Mouse (Mus musculus) midbrain, embryonic 12.5 days (tissue): ENCODE results near the gene Efna5. TPM values are rescaled to one million over a fixed set of nuclear protein-coding genes. Genes with fewer than 3 reads are reported as not detected.
A peak's percentile ranks its signal among the peaks of the same experiment; 100 is the strongest.

Source experiments
- ATAC-seq: fragments of 200-750 bp; cut with Nextera tagmentation; 2 replicates; pipeline ENCODE4 v1.8.0; 2017; ENCODE audit warnings: low read depth, moderate TSS enrichment, moderate library complexity; ENCODE audit not compliant: low FRiP score
- H3K27ac ChIP-seq: fragments of 300-500 bp; sonication (generic); replicated peaks from 2 replicates; pipeline ENCODE4 v1.5.1; 2016; ENCODE audit warnings: mild to moderate bottlenecking
- H3K27me3 ChIP-seq: fragments of 300-500 bp; sonication (generic); 2 replicates; pipeline ENCODE4 v1.6.1; 2016; ENCODE audit warnings: mild to moderate bottlenecking
- H3K36me3 ChIP-seq: fragments of 300-500 bp; sonication (generic); 2 replicates; pipeline ENCODE4 v1.6.1; 2016
- H3K4me1 ChIP-seq: fragments of 300-500 bp; sonication (generic); 2 replicates; pipeline ENCODE4 v1.6.1; 2016
- H3K4me2 ChIP-seq: fragments of 300-500 bp; sonication (generic); replicated peaks from 2 replicates; pipeline ENCODE4 v1.6.1; 2016; ENCODE audit warnings: mild to moderate bottlenecking, moderate library complexity
- H3K4me3 ChIP-seq: fragments of 300-500 bp; sonication (generic); 2 replicates; pipeline ENCODE4 v1.5.1; 2016; ENCODE audit warnings: mild to moderate bottlenecking
- H3K9ac ChIP-seq: fragments of 300-500 bp; sonication (generic); replicated peaks from 2 replicates; pipeline ENCODE4 v1.6.1; 2016; ENCODE audit warnings: mild to moderate bottlenecking, moderate library complexity
- H3K9me3 ChIP-seq: fragments of 300-500 bp; sonication (generic); 2 replicates; pipeline ENCODE4 v1.6.1; 2016; ENCODE audit warnings: mild to moderate bottlenecking
- WGBS: fragments of 180-500 bp; shearing (Covaris S2); methylation state at CpG from one replicate; pipeline ENCODE4 v1.1.7; 2016; 5-methylcytosine and 5-hydroxymethylcytosine counted together
- polyA plus RNA-seq: library from polyadenylated mRNA; unstranded; fragments of >200 nt; fragmentation: Nextera tagmentation; extraction: Ambion mirVana; gene quantifications from 2 replicates; pipeline ENCODE4 v1.2.1, GENCODE M21; 2016

Gene Efna5
- polyA plus RNA-seq, 1 experiment from 2014 or later, result 115 TPM

GRCm38 (mm10) chr17:62818337-62818736 lies 62.8 kb downstream of the Efna5 start:
- peak overlapping the region; percentile 1; the same call in 1 of the 2 replicates for H3K9ac ChIP-seq
- no peaks in the 10 kb centered on the region for H3K36me3 ChIP-seq
- no peaks in the 10 kb centered on the region for H3K9me3 ChIP-seq
- peak overlapping the region; percentile 13; the same call in 1 of the 2 replicates for H3K4me2 ChIP-seq
- H3K4me1 ChIP-seq, result peaks cover 48% of the 10 kb centered on the region
- WGBS, result 49% methylated on average over 2 of the region's 2 CpGs
- H3K27me3 ChIP-seq, result peaks cover 7% of the 10 kb centered on the region; the same call in 1 of the 2 replicates
- H3K4me3 ChIP-seq, result no peak overlapping the region
- no peak for ATAC-seq
- H3K27ac ChIP-seq, result no peak overlapping the region

GRCm38 (mm10) chr17:62816879-62817278 lies 64.2 kb downstream of the Efna5 start:
- no peaks in the 10 kb centered on the region for H3K36me3 ChIP-seq
- H3K9me3 ChIP-seq, result no peaks in the 10 kb centered on the region
- WGBS, result 84% methylated on average over 10 of the region's 10 CpGs
- H3K4me2 ChIP-seq, result no peak overlapping the region
- peaks cover 36% of the 10 kb centered on the region for H3K4me1 ChIP-seq
- no peak overlapping the region for H3K9ac ChIP-seq
- peaks cover 7% of the 10 kb centered on the region; the same call in 1 of the 2 replicates for H3K27me3 ChIP-seq
- no peak overlapping the region for H3K4me3 ChIP-seq
- no peak for ATAC-seq
- no peak overlapping the region for H3K27ac ChIP-seq

- ATAC-seq, result no peak
- peaks cover 21% of the 10 kb centered on the region for H3K4me1 ChIP-seq
- H3K9me3 ChIP-seq, result no peaks in the 10 kb centered on the region
- no peak overlapping the region for H3K27ac ChIP-seq
- no peak overlapping the region for H3K4me3 ChIP-seq
- peaks cover 7% of the 10 kb centered on the region; the same call in 1 of the 2 replicates for H3K27me3 ChIP-seq
- H3K4me2 ChIP-seq, result no peak overlapping the region
- no peaks in the 10 kb centered on the region for H3K36me3 ChIP-seq
- WGBS, result 91% methylated on average over 6 of the region's 6 CpGs
- no peak overlapping the region for H3K9ac ChIP-seq
Observed at GRCm38 (mm10) chr17:62813461-62813860, 67.7 kb downstream of the Efna5 start.

GRCm38 (mm10) chr17:62807891-62808290 lies 73.2 kb downstream of the Efna5 start:
- H3K27ac ChIP-seq, result no peak overlapping the region
- H3K4me2 ChIP-seq, result no peak overlapping the region
- no peaks in the 10 kb centered on the region for H3K27me3 ChIP-seq
- no peaks in the 10 kb centered on the region for H3K36me3 ChIP-seq
- H3K9ac ChIP-seq, result no peak overlapping the region
- no peaks in the 10 kb centered on the region; the same call in 1 of the 2 replicates for H3K4me1 ChIP-seq
- H3K9me3 ChIP-seq, result no peaks in the 10 kb centered on the region
- no peak overlapping the region for H3K4me3 ChIP-seq
- WGBS, result 93% methylated on average over 4 of the region's 4 CpGs
- no peak for ATAC-seq

GRCm38 (mm10) chr17:62806646-62807045 lies 74.5 kb downstream of the Efna5 start:
- Histone ChIP-seq H3K4me2 (no peak overlapping the region), H3K4me1 (no peaks in the 10 kb centered on the region; the same call in 1 of the 2 replicates), H3K36me3 (no peaks in the 10 kb centered on the region), H3K9me3 (no peaks in the 10 kb centered on the region), H3K27me3 (no peaks in the 10 kb centered on the region), H3K9ac (no peak overlapping the region), H3K27ac (no peak overlapping the region), H3K4me3 (no peak overlapping the region)
- WGBS, result 90% methylated on average over 6 of the region's 6 CpGs
- no peak for ATAC-seq

GRCm38 (mm10) chr17:62802748-62803147 lies 78.4 kb downstream of the Efna5 start:
- H3K4me3 ChIP-seq, result no peak overlapping the region
- 88% methylated on average over 6 of the region's 6 CpGs for WGBS
- H3K27ac ChIP-seq, result no peak overlapping the region
- H3K9me3 ChIP-seq, result no peaks in the 10 kb centered on the region
- no peaks in the 10 kb centered on the region for H3K36me3 ChIP-seq
- H3K4me1 ChIP-seq, result peaks cover 5% of the 10 kb centered on the region; the same call in 1 of the 2 replicates
- ATAC-seq, result no peak
- H3K27me3 ChIP-seq, result no peaks in the 10 kb centered on the region
- H3K9ac ChIP-seq, result no peak overlapping the region
- no peak overlapping the region for H3K4me2 ChIP-seq

- Histone ChIP-seq H3K36me3 (no peaks in the 10 kb centered on the region), H3K4me1 (peaks cover 12% of the 10 kb centered on the region; the same call in 1 of the 2 replicates)
Observed at GRCm38 (mm10) chr17:62797272-62797671, 83.8 kb downstream of the Efna5 start.

GRCm38 (mm10) chr17:62789291-62790290 lies 91.5 kb downstream of the Efna5 start:
- peaks cover 59% of the 10 kb centered on the region for H3K4me1 ChIP-seq
- WGBS, result 16% methylated on average over 15 of the region's 15 CpGs

More at GRCm38 (mm10) chr17:62797272-62797671, 83.8 kb downstream of the Efna5 start:
- H3K27me3 ChIP-seq, result peaks cover 20% of the 10 kb centered on the region
- H3K4me2 ChIP-seq, result no peak overlapping the region
- no peak for ATAC-seq
- H3K9me3 ChIP-seq, result no peaks in the 10 kb centered on the region
- H3K27ac ChIP-seq, result no peak overlapping the region
- WGBS, result 95% methylated on average over 3 of the region's 3 CpGs
- H3K4me3 ChIP-seq, result no peak overlapping the region
- H3K9ac ChIP-seq, result no peak overlapping the region

GRCm38 (mm10) chr17:62788783-62789182 lies 92.3 kb downstream of the Efna5 start:
- H3K9ac ChIP-seq, result no peak overlapping the region
- WGBS, result 6% methylated on average over 6 of the region's 6 CpGs
- H3K4me2 ChIP-seq, result peak overlapping the region; percentile 33; the same call in 1 of the 2 replicates
- no peak for ATAC-seq
- no peak overlapping the region for H3K4me3 ChIP-seq
- no peaks in the 10 kb centered on the region for H3K9me3 ChIP-seq
- peaks cover 66% of the 10 kb centered on the region for H3K4me1 ChIP-seq
- H3K27me3 ChIP-seq, result peaks cover 57% of the 10 kb centered on the region
- no peak overlapping the region; the same call in 1 of the 2 replicates for H3K27ac ChIP-seq
- no peaks in the 10 kb centered on the region for H3K36me3 ChIP-seq

More at GRCm38 (mm10) chr17:62789291-62790290, 91.5 kb downstream of the Efna5 start:
- Histone ChIP-seq H3K9ac (no peak overlapping the region), H3K4me2 (no peak overlapping the region), H3K4me3 (no peak overlapping the region), H3K27me3 (peaks cover 63% of the 10 kb centered on the region), H3K9me3 (no peaks in the 10 kb centered on the region), H3K36me3 (no peaks in the 10 kb centered on the region), H3K27ac (no peak overlapping the region)
- no peak for ATAC-seq

- 0 out of 2 replicates have a peak overlapping the region, but pooled peaks have one; percentile 33 for H3K4me2 ChIP-seq
- H3K9me3 ChIP-seq, result no peaks in the 10 kb centered on the region
- peaks cover 73% of the 10 kb centered on the region for H3K4me1 ChIP-seq
- H3K36me3 ChIP-seq, result no peaks in the 10 kb centered on the region
- H3K4me3 ChIP-seq, result no peak overlapping the region
- no peak overlapping the region for H3K27ac ChIP-seq
- peaks cover 57% of the 10 kb centered on the region for H3K27me3 ChIP-seq
- H3K9ac ChIP-seq, result no peak overlapping the region
- 16% methylated on average over 3 of the region's 3 CpGs for WGBS
- no peak for ATAC-seq
Observed at GRCm38 (mm10) chr17:62787855-62788254, 93.3 kb downstream of the Efna5 start.

- Histone ChIP-seq H3K36me3 (no peaks in the 10 kb centered on the region), H3K27ac (no peak overlapping the region), H3K9ac (no peak overlapping the region), H3K4me2 (no peak overlapping the region; the same call in 1 of the 2 replicates), H3K9me3 (no peaks in the 10 kb centered on the region), H3K27me3 (peaks cover 53% of the 10 kb centered on the region), H3K4me1 (peaks cover 69% of the 10 kb centered on the region), H3K4me3 (no peak overlapping the region)
- WGBS, result 12% methylated on average over 7 of the region's 7 CpGs
- ATAC-seq, result peak; percentile 55
Observed at GRCm38 (mm10) chr17:62786602-62786907, 94.6 kb downstream of the Efna5 start.
